Mouse (Mus musculus): Measurements from ENCODE around the gene Gramd4. TPM values are rescaled to one million over a fixed set of nuclear protein-coding genes. Genes with fewer than 3 reads are reported as not detected.
A peak's percentile ranks its signal among the peaks of the same experiment; 100 is the strongest.

Gramd4 gene
- polyA plus RNA-seq, 1 experiment from 2014 or later, result 56.8 TPM

GRCm38 (mm10) chr15:86110361-86111103 lies 53.0 kb downstream of the Gramd4 start:
- WGBS, result 65% methylated on average over 10 of the region's 10 CpGs
- H3K9ac ChIP-seq (replicated peaks; ENCODE audit: low read depth, low read length), result no peak overlapping the region
- no peaks in the 10 kb centered on the region for H3K27me3 ChIP-seq (replicated peaks; ENCODE audit: control insufficient read depth, insufficient read depth, low read length)
- H3K27ac ChIP-seq (ENCODE audit: low read length), result peak overlapping the region; percentile 32; the same call in 1 of the 2 replicates
- H3K4me1 ChIP-seq (replicated peaks; ENCODE audit: control insufficient read depth, insufficient read depth, low read length), result peaks cover 39% of the 10 kb centered on the region
- no peaks in the 10 kb centered on the region for H3K36me3 ChIP-seq (ENCODE audit: control insufficient read depth, insufficient read depth)
- ATAC-seq, result no peak
- H3K4me3 ChIP-seq (replicated peaks; ENCODE audit: low read length), result no peak overlapping the region
- no peaks in the 10 kb centered on the region for H3K9me3 ChIP-seq (ENCODE audit: control insufficient read depth, low read length)
- H3K4me2 ChIP-seq (ENCODE audit: low read length), result no peak overlapping the region

- Histone ChIP-seq H3K9ac (replicated peaks; ENCODE audit: low read depth, low read length) (peak overlapping the region; percentile 39; the same call in 1 of the 2 replicates), H3K4me3 (replicated peaks; ENCODE audit: low read length) (no peak overlapping the region), H3K9me3 (ENCODE audit: control insufficient read depth, low read length) (no peaks in the 10 kb centered on the region), H3K27me3 (replicated peaks; ENCODE audit: control insufficient read depth, insufficient read depth, low read length) (no peaks in the 10 kb centered on the region), H3K4me2 (ENCODE audit: low read length) (no peak overlapping the region), H3K36me3 (ENCODE audit: control insufficient read depth, insufficient read depth) (no peaks in the 10 kb centered on the region), H3K4me1 (replicated peaks; ENCODE audit: control insufficient read depth, insufficient read depth, low read length) (peaks cover 55% of the 10 kb centered on the region), H3K27ac (ENCODE audit: low read length) (peak overlapping the region; percentile 41)
- WGBS, result 5% methylated on average over 10 of the region's 10 CpGs
- ATAC-seq, result peak; percentile 65
Measured at GRCm38 (mm10) chr15:86112707-86113341, 55.3 kb downstream of the Gramd4 start.

GRCm38 (mm10) chr15:86113342-86113710 lies 55.8 kb downstream of the Gramd4 start:
- Histone ChIP-seq H3K27me3 (replicated peaks; ENCODE audit: control insufficient read depth, insufficient read depth, low read length) (no peaks in the 10 kb centered on the region), H3K4me1 (replicated peaks; ENCODE audit: control insufficient read depth, insufficient read depth, low read length) (peaks cover 56% of the 10 kb centered on the region), H3K9me3 (ENCODE audit: control insufficient read depth, low read length) (no peaks in the 10 kb centered on the region), H3K36me3 (ENCODE audit: control insufficient read depth, insufficient read depth) (peaks cover under 1% of the 10 kb centered on the region), H3K4me2 (ENCODE audit: low read length) (no peak overlapping the region), H3K27ac (ENCODE audit: low read length) (peak overlapping the region; percentile 41), H3K4me3 (replicated peaks; ENCODE audit: low read length) (no peak overlapping the region), H3K9ac (replicated peaks; ENCODE audit: low read depth, low read length) (0 out of 2 replicates have a peak overlapping the region, but pooled peaks have one; percentile 39)
- 6% methylated on average over 9 of the region's 9 CpGs for WGBS
- peak; percentile 24 for ATAC-seq

- H3K4me3 ChIP-seq (replicated peaks; ENCODE audit: low read length), result no peak overlapping the region
- no peaks in the 10 kb centered on the region for H3K27me3 ChIP-seq (replicated peaks; ENCODE audit: control insufficient read depth, insufficient read depth, low read length)
- H3K27ac ChIP-seq (ENCODE audit: low read length), result no peak overlapping the region
- 86% methylated on average over 5 of the region's 5 CpGs for WGBS
- no peak for ATAC-seq
- H3K36me3 ChIP-seq (ENCODE audit: control insufficient read depth, insufficient read depth), result peaks cover 12% of the 10 kb centered on the region
- H3K4me1 ChIP-seq (replicated peaks; ENCODE audit: control insufficient read depth, insufficient read depth, low read length), result peaks cover 36% of the 10 kb centered on the region
- no peak overlapping the region for H3K9ac ChIP-seq (replicated peaks; ENCODE audit: low read depth, low read length)
- H3K9me3 ChIP-seq (ENCODE audit: control insufficient read depth, low read length), result no peaks in the 10 kb centered on the region
- no peak overlapping the region for H3K4me2 ChIP-seq (ENCODE audit: low read length)
Measured at GRCm38 (mm10) chr15:86116421-86116820, 58.9 kb downstream of the Gramd4 start.

- H3K4me2 ChIP-seq (ENCODE audit: low read length), result no peak overlapping the region
- H3K9me3 ChIP-seq (ENCODE audit: control insufficient read depth, low read length), result no peaks in the 10 kb centered on the region
- H3K4me1 ChIP-seq (replicated peaks; ENCODE audit: control insufficient read depth, insufficient read depth, low read length), result peaks cover 33% of the 10 kb centered on the region
- WGBS, result 64% methylated on average over 14 of the region's 15 CpGs
- H3K36me3 ChIP-seq (ENCODE audit: control insufficient read depth, insufficient read depth), result peaks cover 15% of the 10 kb centered on the region
- H3K4me3 ChIP-seq (replicated peaks; ENCODE audit: low read length), result no peak overlapping the region
- H3K27me3 ChIP-seq (replicated peaks; ENCODE audit: control insufficient read depth, insufficient read depth, low read length), result no peaks in the 10 kb centered on the region
- no peak overlapping the region for H3K27ac ChIP-seq (ENCODE audit: low read length)
- H3K9ac ChIP-seq (replicated peaks; ENCODE audit: low read depth, low read length), result no peak overlapping the region
- no peak; the same call in 1 of the 2 replicates for ATAC-seq
Measured at GRCm38 (mm10) chr15:86117115-86118100, 59.9 kb downstream of the Gramd4 start.

GRCm38 (mm10) chr15:86119186-86119585 lies 61.7 kb downstream of the Gramd4 start:
- H3K4me2 ChIP-seq (ENCODE audit: low read length), result no peak overlapping the region
- peaks cover 17% of the 10 kb centered on the region for H3K4me1 ChIP-seq (replicated peaks; ENCODE audit: control insufficient read depth, insufficient read depth, low read length)
- no peak overlapping the region for H3K4me3 ChIP-seq (replicated peaks; ENCODE audit: low read length)
- peaks cover 17% of the 10 kb centered on the region for H3K36me3 ChIP-seq (ENCODE audit: control insufficient read depth, insufficient read depth)
- ATAC-seq, result no peak
- no peaks in the 10 kb centered on the region for H3K27me3 ChIP-seq (replicated peaks; ENCODE audit: control insufficient read depth, insufficient read depth, low read length)
- no peak overlapping the region for H3K9ac ChIP-seq (replicated peaks; ENCODE audit: low read depth, low read length)
- WGBS, result 94% methylated on average over 7 of the region's 7 CpGs
- H3K27ac ChIP-seq (ENCODE audit: low read length), result no peak overlapping the region
- no peaks in the 10 kb centered on the region for H3K9me3 ChIP-seq (ENCODE audit: control insufficient read depth, low read length)

GRCm38 (mm10) chr15:86122261-86122949 lies 64.9 kb downstream of the Gramd4 start:
- Histone ChIP-seq H3K4me2 (ENCODE audit: low read length) (no peak overlapping the region), H3K27me3 (replicated peaks; ENCODE audit: control insufficient read depth, insufficient read depth, low read length) (no peaks in the 10 kb centered on the region), H3K4me3 (replicated peaks; ENCODE audit: low read length) (no peak overlapping the region), H3K4me1 (replicated peaks; ENCODE audit: control insufficient read depth, insufficient read depth, low read length) (peaks cover 9% of the 10 kb centered on the region), H3K36me3 (ENCODE audit: control insufficient read depth, insufficient read depth) (peaks cover 22% of the 10 kb centered on the region), H3K9me3 (ENCODE audit: control insufficient read depth, low read length) (no peaks in the 10 kb centered on the region), H3K9ac (replicated peaks; ENCODE audit: low read depth, low read length) (no peak overlapping the region), H3K27ac (ENCODE audit: low read length) (no peak overlapping the region)
- ATAC-seq, result no peak
- 89% methylated on average over 9 of the region's 9 CpGs for WGBS

GRCm38 (mm10) chr15:86123409-86123808 lies 65.9 kb downstream of the Gramd4 start:
- ATAC-seq, result no peak
- H3K4me2 ChIP-seq (ENCODE audit: low read length), result no peak overlapping the region
- no peak overlapping the region for H3K9ac ChIP-seq (replicated peaks; ENCODE audit: low read depth, low read length)
- no peak overlapping the region for H3K27ac ChIP-seq (ENCODE audit: low read length)
- no peak overlapping the region for H3K4me3 ChIP-seq (replicated peaks; ENCODE audit: low read length)
- 88% methylated on average over 4 of the region's 4 CpGs for WGBS
- peaks cover 28% of the 10 kb centered on the region for H3K36me3 ChIP-seq (ENCODE audit: control insufficient read depth, insufficient read depth)
- no peaks in the 10 kb centered on the region for H3K27me3 ChIP-seq (replicated peaks; ENCODE audit: control insufficient read depth, insufficient read depth, low read length)
- peaks cover 4% of the 10 kb centered on the region; the same call in 1 of the 2 replicates for H3K4me1 ChIP-seq (replicated peaks; ENCODE audit: control insufficient read depth, insufficient read depth, low read length)
- no peaks in the 10 kb centered on the region for H3K9me3 ChIP-seq (ENCODE audit: control insufficient read depth, low read length)
